ENCODE assay signal across 9 mouse cellular contexts in the genomic region with DNA sequence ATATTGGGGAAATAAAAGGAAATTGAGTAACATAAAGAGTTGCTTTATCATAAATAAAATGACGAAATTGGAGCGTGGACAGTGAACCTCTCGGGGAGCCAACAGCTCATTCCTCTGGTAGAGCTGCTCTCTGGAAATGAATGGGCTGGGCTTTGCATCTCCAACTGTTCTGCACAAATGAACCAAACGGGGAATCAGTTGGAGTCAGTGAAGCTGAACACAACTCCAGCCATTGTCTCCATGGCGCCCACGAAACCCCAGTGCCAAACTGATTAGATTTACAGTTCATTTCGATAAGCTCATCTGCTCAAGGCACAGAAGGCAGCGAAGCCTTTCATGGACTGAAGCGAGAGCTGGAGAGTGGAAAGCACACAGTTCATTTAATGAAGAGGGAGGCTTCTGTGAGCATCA. TPM values are rescaled to one million over a fixed set of nuclear protein-coding genes. Genes with fewer than 3 reads are reported as not detected.
A peak's percentile ranks its signal among the peaks of the same experiment; 100 is the strongest.
DNase-seq lines count a peak whose midpoint lies in the region; ATAC-seq lines count a peak whose summit lies in the region.
"Had no signal": no experiment of that assay in that cellular context is flagged by ENCODE, and none has a peak within 500 bp of the region (broad histone marks: within the 10 kb centered on the region; RNA-seq: fewer than 3 reads in every experiment).

No protein-coding gene starts in this region.

- H3K27ac ChIP-seq in kidney, embryonic 14.5 days (ENCODE audit: low read depth, low read length): no peak overlapping the region
- peak overlapping the region; percentile 43 for H3K27ac ChIP-seq in midbrain, embryonic 15.5 days

- WGBS in kidney, embryonic 14.5 days: 44% methylated on average over 9 of the region's 9 CpGs
- 18% methylated on average over 9 of the region's 9 CpGs for WGBS in midbrain, embryonic 15.5 days

- no peaks in the 10 kb centered on the region for H3K27me3 ChIP-seq in kidney, embryonic 14.5 days (ENCODE audit: control insufficient read depth, insufficient read depth, low read length)
- no peaks in the 10 kb centered on the region for H3K27me3 ChIP-seq in midbrain, embryonic 15.5 days (replicated peaks)

- H3K9ac ChIP-seq in kidney, embryonic 14.5 days (ENCODE audit: low read depth, low read length): no peak overlapping the region
- H3K9ac ChIP-seq in midbrain, embryonic 15.5 days: no peak overlapping the region

- DNase-seq in kidney, adult 11 months: no peak
- DNase-seq in embryo, embryonic 11 days: peak; percentile 40
- DNase-seq in layer of hippocampus, adult 11-12 months (ENCODE audit: low spot score): peak; percentile 58
- no peak for DNase-seq in thymus, adult 18-20 months
- DNase-seq in thymus, postnatal 4 days: no peak
- DNase-seq in left cerebral cortex, postnatal 14 days (ENCODE audit: low spot score in 2 of 2): no peak
- DNase-seq: heart, postnatal 36 days had no signal

- no peaks in the 10 kb centered on the region for H3K9me3 ChIP-seq in kidney, embryonic 14.5 days (ENCODE audit: control insufficient read depth, low read length)
- H3K9me3 ChIP-seq in midbrain, embryonic 15.5 days: no peaks in the 10 kb centered on the region

- peak overlapping the region; percentile 27; the same call in 1 of the 2 replicates for H3K4me2 ChIP-seq in kidney, embryonic 14.5 days (replicated peaks; ENCODE audit: low read depth, low read length)
- peak overlapping the region; percentile 36 for H3K4me2 ChIP-seq in midbrain, embryonic 15.5 days

- H3K36me3 ChIP-seq in kidney, embryonic 14.5 days (ENCODE audit: control insufficient read depth, insufficient read depth, low read length): no peaks in the 10 kb centered on the region
- no peaks in the 10 kb centered on the region for H3K36me3 ChIP-seq in midbrain, embryonic 15.5 days (replicated peaks)

- H3K4me3 ChIP-seq in kidney, embryonic 14.5 days (ENCODE audit: low read length): no peak overlapping the region
- H3K4me3 ChIP-seq in midbrain, embryonic 15.5 days: no peak overlapping the region

- H3K4me1 ChIP-seq in kidney, embryonic 14.5 days (ENCODE audit: control insufficient read depth, insufficient read depth, low read length): peaks cover 3% of the 10 kb centered on the region; the same call in 1 of the 2 replicates
- peaks cover 8% of the 10 kb centered on the region for H3K4me1 ChIP-seq in midbrain, embryonic 15.5 days

- ATAC-seq in kidney, embryonic 14.5 days (ENCODE audit: low FRiP score, low TSS enrichment): no peak
- no peak; the same call in 1 of the 2 replicates for ATAC-seq in midbrain, embryonic 15.5 days (replicated peaks)

- intact Hi-C loops in left cerebral cortex, postnatal 14 days (cut with DNase I): no loop called here

RNA-seq across cellular contexts. Expression of gene Itga6, which starts 29.8 kb away (rescaled TPM):
- 65.6 and 95.8 TPM in 2 replicates for polyA plus RNA-seq in kidney, embryonic 14.5 days (2014; fragmentation: Nextera tagmentation; extraction: Ambion mirVana)
- polyA plus RNA-seq in midbrain, embryonic 15.5 days (2015; fragmentation: Nextera tagmentation; extraction: Ambion mirVana): 18.6 and 19.2 TPM in 2 replicates
- 10 to 100 TPM; 27.1 to 29.7 TPM for total RNA-seq in left cerebral cortex, postnatal 14 days (2021)

Comparison
In these comparisons a context has a peak if more than half of its experiments do, and no peak if none do; other contexts are left out.
1. DNase-seq: peak in embryo, embryonic 11 days (single experiment) and layer of hippocampus, adult 11-12 months (single experiment); none in kidney, adult 11 months (single experiment), thymus, adult 18-20 months (0 of 2), thymus, postnatal 4 days (single experiment) and left cerebral cortex, postnatal 14 days (0 of 2).